Mouse (Mus musculus): ENCODE data around the gene Lpcat2.
"Not testable (repeated sequence)": the region's sequence is repeated elsewhere in the genome, so short reads cannot be mapped to it uniquely, and the experiment has no call there.

Gene Lpcat2

GRCm38 (mm10) chr8:92854673-92855072, 466 bp upstream of the Lpcat2 start:
- DNase-seq = no peak

GRCm38 (mm10) chr8:92856273-92856986, 1.3 kb downstream of the Lpcat2 start:
- DNase-seq = no peak

GRCm38 (mm10) chr8:92858475-92859182, 3.5 kb downstream of the Lpcat2 start:
- no peak for DNase-seq

GRCm38 (mm10) chr8:92861977-92862376, 6.8 kb downstream of the Lpcat2 start:
- DNase-seq = no peak

- no peak for DNase-seq
These were observed 15.1 kb downstream of the Lpcat2 start for GRCm38 (mm10) chr8:92870281-92870680.

- DNase-seq = no peak
These were observed 17.1 kb downstream of the Lpcat2 start for GRCm38 (mm10) chr8:92872063-92872759.

- DNase-seq = no peak
These were observed 20.7 kb downstream of the Lpcat2 start for GRCm38 (mm10) chr8:92875795-92876194.

GRCm38 (mm10) chr8:92881247-92881646, 26.1 kb downstream of the Lpcat2 start:
- no peak for DNase-seq

GRCm38 (mm10) chr8:92883771-92884170, 28.6 kb downstream of the Lpcat2 start:
- no peak for DNase-seq

GRCm38 (mm10) chr8:92892216-92892615, 37.1 kb downstream of the Lpcat2 start:
- DNase-seq = not testable (repeated sequence)

- no peak for DNase-seq
These were observed 38.7 kb downstream of the Lpcat2 start for GRCm38 (mm10) chr8:92893870-92894269.

- no peak for DNase-seq
These were observed 39.9 kb downstream of the Lpcat2 start for GRCm38 (mm10) chr8:92895053-92895452.

GRCm38 (mm10) chr8:92896056-92896455, 40.9 kb downstream of the Lpcat2 start:
- no peak for DNase-seq

GRCm38 (mm10) chr8:92896611-92897010, 41.5 kb downstream of the Lpcat2 start:
- no peak for DNase-seq

GRCm38 (mm10) chr8:92897794-92898193, 42.7 kb downstream of the Lpcat2 start:
- DNase-seq = no peak

- DNase-seq = no peak
These were observed 44.5 kb downstream of the Lpcat2 start for GRCm38 (mm10) chr8:92899590-92899989.

GRCm38 (mm10) chr8:92901107-92901506, 46.0 kb downstream of the Lpcat2 start, which contains the start of gene Capns2:
Gene Capns2 (plus strand): TSS chr8:92901407.
- DNase-seq = no peak

GRCm38 (mm10) chr8:92902981-92903380, 47.8 kb downstream of the Lpcat2 start:
- DNase-seq = no peak

GRCm38 (mm10) chr8:92903488-92904135, 48.5 kb downstream of the Lpcat2 start:
- no peak for DNase-seq

- DNase-seq = no peak
These were observed 51.4 kb downstream of the Lpcat2 start for GRCm38 (mm10) chr8:92906553-92906952.

- no peak for DNase-seq
These were observed 53.3 kb downstream of the Lpcat2 start for GRCm38 (mm10) chr8:92908448-92908847.

GRCm38 (mm10) chr8:92911477-92911876, 56.3 kb downstream of the Lpcat2 start:
- no peak for DNase-seq

GRCm38 (mm10) chr8:92913396-92913795, 58.3 kb downstream of the Lpcat2 start:
- DNase-seq = no peak

Data from right cerebral cortex, postnatal 25 days (tissue).